Mouse (Mus musculus): ENCODE data around the gene Mprip.
A peak's percentile ranks its signal among the peaks of the same experiment; 100 is the strongest.
"Not testable (repeated sequence)": the region's sequence is repeated elsewhere in the genome, so short reads cannot be mapped to it uniquely, and the experiment has no call there.

The Mprip gene

DNA sequence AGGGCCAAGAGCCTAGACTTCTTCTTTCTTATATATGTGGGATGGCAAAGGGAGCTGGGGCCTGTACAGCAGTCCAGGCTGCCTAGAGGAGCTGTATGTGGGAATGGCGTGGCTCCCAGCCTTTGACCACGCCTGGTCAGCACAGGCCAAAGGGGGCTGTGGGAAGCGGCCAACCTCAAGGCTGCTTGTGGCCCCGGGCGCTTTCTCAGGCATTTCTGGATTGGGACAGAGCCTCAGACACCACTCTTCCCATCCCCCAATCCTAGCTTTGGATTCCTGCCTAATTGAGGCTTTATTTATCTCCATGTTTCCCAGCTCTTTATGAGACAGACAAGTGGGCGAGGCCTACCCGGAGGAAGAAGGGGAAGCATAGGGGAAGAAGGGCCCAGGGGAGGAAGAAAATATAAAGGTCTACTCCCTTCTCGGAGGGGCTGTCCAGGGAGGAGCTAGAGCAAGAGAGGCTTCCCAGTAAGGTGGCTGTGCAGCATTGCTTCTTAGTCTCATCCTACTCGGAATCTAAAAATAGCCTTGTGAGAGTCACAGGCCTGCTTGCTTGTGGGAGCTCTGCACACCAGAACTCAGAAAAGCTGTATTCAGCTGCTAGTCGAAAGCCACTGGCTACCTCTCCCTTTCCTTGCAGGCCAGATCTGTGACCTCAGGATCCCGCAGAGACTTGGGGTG is 47.0 kb downstream of the Mprip start:
- peak; percentile 73 for DNase-seq (ENCODE audit: low read depth, low spot score)

DNA sequence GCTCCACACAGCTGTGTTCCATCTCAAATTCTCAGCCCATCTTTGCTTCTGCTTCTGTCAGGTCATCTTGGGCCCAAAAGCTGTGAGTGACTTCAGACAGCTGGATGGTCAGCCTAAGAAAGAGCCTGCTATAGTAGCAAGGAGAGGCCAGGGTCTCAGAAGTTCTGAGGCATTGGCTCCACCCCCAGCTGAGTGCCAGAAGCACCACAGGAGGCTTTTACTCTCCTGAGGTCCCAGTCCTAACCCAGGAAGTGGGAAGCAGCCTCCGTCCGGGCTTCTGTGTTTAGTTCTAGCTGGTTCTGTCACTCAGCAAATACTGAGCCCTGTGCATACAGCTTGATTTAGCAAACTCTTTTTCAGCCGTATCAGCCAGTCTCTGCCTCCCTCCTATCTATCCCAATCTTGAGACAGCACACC is 54.3 kb downstream of the Mprip start:
- DNase-seq (ENCODE audit: low read depth, low spot score): peak; percentile 48

GRCm38 (mm10) chr11:59717801-59718291 is 56.7 kb downstream of the Mprip start:
- no peak for DNase-seq (ENCODE audit: low read depth, low spot score)

DNA sequence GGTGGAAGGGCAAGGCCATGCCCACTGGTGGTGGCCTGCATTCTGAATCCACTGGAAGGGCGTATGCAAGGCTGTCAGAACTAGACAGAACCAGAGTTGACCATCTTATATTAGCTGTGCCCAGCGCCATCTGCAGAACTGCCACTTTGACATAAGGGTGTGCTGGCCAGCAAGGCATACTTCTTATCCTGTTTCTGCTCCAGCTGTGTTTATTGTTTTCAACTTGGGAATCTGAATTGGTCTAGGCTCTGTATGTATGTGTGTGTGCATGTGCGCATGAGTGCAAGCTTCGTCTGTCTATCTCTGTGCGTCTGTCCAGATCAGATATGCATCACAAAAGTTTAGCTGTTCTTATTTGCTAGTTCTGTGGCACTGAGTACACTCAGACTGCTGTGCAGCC is 58.1 kb downstream of the Mprip start:
- no peak for DNase-seq (ENCODE audit: low read depth, low spot score)

- no peak for DNase-seq (ENCODE audit: low read depth, low spot score)
Observed at GRCm38 (mm10) chr11:59721385-59721784, 60.3 kb downstream of the Mprip start.

DNA sequence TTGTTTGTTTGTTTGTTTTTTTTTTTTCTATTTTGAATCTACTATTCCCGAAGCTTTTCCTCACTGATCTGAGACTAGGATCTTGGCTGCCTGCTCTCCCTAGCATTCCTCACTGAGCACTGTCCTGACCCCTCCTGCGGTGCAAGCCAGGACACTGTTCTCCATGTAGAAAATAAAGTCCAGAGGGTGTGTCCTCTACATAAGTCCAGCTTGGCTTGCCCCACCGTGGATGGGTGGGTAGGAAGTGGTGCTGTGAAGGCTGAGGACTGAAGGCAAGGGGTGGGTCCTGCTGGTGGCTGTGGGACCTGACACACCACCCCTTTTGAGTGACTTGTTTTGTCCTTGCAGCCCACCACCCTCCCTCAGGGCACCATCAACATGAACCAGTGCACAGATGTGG is 66.1 kb downstream of the Mprip start:
- no peak for DNase-seq (ENCODE audit: low read depth, low spot score)

DNA sequence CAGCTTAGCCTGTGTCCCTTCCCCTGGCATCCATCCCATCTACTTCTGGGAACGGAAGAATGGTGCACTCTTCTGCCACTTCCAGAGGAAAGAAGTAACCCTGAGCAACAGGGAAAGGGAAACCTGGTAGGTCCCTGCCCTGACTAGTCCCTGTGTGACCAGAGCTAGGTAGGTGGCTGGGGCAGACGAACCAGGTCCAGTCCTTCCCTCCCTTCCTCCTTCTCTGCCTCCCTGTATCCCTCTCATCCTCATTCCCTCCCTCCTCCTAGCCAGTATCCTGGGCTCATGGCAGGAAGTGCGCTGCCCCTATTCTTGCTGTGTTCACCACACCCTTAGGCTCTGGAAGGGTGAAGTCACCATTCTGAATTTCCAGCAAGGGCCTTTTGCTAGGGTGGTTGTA is 70.7 kb downstream of the Mprip start:
- no peak for DNase-seq (ENCODE audit: low read depth, low spot score)

GRCm38 (mm10) chr11:59732407-59733066 is 71.4 kb downstream of the Mprip start:
- peak; percentile 37 for DNase-seq (ENCODE audit: low read depth, low spot score)

- not testable (repeated sequence) for DNase-seq (ENCODE audit: low read depth, low spot score)
Observed at GRCm38 (mm10) chr11:59733600-59733999, 72.5 kb downstream of the Mprip start.

- no peak for DNase-seq (ENCODE audit: low read depth, low spot score)
Observed at GRCm38 (mm10) chr11:59734335-59734734, 73.2 kb downstream of the Mprip start.

- DNase-seq (ENCODE audit: low read depth, low spot score): not testable (repeated sequence)
Observed at GRCm38 (mm10) chr11:59735938-59736337, 74.8 kb downstream of the Mprip start.

DNA sequence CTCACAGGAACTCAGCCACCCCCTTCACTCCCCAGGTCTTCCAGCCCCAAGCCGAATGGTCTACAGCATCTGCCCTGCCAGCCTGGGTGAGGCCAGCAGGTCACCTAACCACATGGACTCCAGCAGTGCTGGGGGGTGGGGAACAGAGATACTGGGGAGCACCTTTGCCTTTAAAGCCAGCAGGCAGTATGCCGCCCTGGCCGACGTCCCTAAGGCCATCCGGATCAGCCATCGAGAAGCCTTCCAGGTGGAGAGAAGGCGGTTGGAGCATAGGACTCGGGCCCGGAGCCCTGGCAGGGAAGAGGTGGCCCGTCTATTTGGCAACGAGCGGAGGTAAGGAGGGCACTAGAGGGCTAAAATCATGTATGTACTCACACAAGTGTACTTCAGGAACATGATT is 76.1 kb downstream of the Mprip start:
- DNase-seq (ENCODE audit: low read depth, low spot score): no peak

DNA sequence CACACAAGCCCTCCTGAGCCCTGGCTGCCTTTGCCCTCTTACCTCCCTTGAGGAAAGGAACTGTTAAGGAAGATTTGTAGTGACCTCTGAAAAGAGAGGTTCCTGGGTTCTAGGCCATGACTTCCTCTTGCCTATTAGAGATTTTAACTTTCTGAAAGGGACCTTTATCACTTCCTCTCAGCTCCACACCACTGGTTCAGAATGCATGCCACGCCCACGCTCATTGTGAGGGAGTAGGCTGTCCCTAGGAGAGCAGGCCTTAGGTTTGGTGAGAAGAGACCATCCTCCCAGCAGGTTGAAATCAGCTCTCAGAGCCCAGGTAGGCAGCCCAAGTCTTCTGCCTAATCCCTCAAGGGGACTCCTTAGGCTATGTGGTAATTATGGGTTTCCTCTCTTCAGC is 78.9 kb downstream of the Mprip start:
- DNase-seq (ENCODE audit: low read depth, low spot score): peak; percentile 45

GRCm38 (mm10) chr11:59741915-59742314 is 80.8 kb downstream of the Mprip start:
- no peak for DNase-seq (ENCODE audit: low read depth, low spot score)

DNA sequence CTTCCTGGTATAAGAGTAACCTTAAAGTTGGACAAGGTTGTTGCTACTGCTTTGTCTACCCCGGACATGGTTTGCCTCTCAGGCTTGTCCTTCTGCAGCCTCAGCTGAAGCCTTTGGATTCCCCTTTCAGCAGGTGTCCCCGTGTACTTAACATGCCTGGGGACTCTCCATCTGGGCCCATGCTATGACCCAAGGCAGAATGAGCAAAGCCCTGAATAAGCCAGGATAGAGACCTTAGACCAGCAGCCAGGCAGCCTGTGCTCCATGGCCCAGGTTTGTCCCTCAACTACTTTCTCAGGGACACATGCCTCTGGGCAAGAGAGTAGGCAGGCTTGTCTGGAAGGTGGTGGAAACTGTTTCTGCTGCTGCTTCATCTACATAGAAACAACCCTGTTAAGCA is 82.2 kb downstream of the Mprip start:
- no peak for DNase-seq (ENCODE audit: low read depth, low spot score)

- no peak for DNase-seq (ENCODE audit: low read depth, low spot score)
Observed at GRCm38 (mm10) chr11:59743712-59744111, 82.6 kb downstream of the Mprip start.

DNA sequence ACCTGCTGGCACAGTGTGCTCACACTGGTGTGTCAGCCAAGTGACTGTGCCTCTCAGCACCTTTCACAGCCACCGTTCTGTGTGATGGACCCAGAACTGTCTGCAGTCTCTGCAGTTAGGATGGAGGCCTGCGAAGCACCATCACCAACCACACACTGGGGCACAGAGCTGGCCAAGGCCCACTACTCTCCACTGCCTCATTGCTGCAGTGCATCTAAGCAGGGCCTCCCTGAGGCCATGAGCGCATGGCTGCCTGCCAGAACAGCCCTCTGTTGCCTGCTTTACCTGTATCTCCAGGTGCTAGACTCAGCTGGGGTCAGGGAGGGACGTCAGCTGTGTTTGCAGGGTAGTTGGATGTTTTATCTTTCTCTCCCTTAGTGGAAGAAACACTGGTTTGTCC is 83.3 kb downstream of the Mprip start:
- DNase-seq (ENCODE audit: low read depth, low spot score): no peak

- no peak for DNase-seq (ENCODE audit: low read depth, low spot score)
Observed at GRCm38 (mm10) chr11:59745851-59746250, 84.7 kb downstream of the Mprip start.

- DNase-seq (ENCODE audit: low read depth, low spot score): peak; percentile 28
Observed at GRCm38 (mm10) chr11:59746614-59747013, 85.5 kb downstream of the Mprip start.

DNA sequence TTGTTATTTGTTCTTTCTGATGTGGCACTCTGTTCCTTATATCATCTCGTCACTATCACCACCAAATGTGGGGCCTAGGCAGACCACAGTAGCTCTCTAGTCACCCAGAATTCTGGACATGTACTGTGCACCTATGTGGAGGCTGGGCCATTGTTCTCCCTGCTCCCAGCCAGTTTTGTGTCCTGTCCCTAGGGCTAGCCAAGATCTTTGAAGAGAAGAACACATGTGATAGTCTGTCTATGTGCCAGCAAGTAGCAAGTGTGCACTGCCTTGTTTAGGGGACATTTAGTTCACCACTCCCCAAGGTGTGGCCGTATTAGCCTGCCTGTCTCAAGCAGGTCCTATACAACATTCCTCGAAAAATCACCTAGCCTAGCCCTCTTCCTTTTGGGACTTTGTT is 87.9 kb downstream of the Mprip start:
- no peak for DNase-seq (ENCODE audit: low read depth, low spot score)

DNA sequence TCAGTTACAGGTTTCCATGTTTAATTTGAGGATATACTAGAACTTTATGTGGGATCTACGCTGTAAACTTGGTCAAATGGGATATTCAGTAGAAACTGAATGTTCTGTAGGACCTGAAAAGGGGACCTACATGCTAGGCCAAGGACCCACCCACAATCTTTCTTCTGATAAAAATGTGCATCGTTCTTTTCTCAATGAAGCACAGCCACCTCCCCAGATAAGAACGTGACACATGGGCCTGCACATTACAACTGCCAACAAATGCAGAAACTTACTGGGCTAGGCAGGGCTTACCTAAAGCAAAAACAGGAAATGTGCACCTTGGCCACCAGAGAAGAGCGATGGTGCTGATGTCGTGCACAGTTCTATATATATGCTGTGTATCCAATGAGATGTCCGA is 93.4 kb downstream of the Mprip start:
- DNase-seq (ENCODE audit: low read depth, low spot score): no peak

DNA sequence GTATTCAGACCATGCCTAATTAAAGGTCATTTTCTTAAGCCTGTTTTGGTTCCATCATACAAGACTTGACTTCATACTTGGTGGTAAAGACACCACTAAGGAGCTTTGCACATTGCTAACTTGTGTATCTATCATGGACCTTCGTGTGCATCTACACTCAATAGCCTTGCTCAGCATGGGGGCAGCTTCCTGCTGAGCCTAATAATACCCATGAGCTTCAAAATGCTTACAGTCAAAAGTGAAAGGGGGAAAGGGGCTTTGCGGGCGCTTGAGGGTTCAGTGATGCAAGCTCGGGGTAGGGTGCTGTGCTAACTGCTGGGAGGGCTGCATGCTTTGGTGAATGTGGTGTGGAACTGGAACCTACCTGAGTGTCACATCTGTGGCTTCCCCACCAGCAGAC is 95.2 kb downstream of the Mprip start:
- peak; percentile 40 for DNase-seq (ENCODE audit: low read depth, low spot score)

All from ZHBTc4 (cell line).